Mouse (Mus musculus): ENCODE measurements around the gene Chsy1.

The Chsy1 gene

DNA sequence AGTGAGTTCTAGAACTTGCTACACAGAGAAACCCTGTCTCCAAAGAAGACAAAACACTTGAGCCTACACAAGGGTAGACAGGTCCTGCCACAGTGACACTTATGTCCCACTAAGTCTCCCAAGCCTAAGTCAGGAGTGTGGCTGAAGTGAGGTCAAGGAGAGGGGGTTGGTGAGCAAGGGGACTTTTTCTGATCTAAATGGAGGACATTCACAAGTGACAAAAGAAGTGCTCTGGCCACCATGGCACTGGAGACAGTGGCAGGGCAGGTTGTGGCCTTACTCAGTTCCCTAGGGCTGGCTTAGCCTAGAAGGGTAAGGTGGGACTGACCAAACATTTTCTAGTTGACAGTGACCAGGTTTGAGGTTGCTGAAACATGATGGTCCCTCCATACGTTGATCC is 106.6 kb downstream of the Chsy1 start:
- no peak for DNase-seq (ENCODE audit: low spot score)

GRCm38 (mm10) chr7:66217011-66217410 is 107.7 kb downstream of the Chsy1 start:
- no peak for DNase-seq (ENCODE audit: low spot score)

GRCm38 (mm10) chr7:66217531-66218094 is 108.3 kb downstream of the Chsy1 start:
- no peak for DNase-seq (ENCODE audit: low spot score)

GRCm38 (mm10) chr7:66218193-66219014 is 109.1 kb downstream of the Chsy1 start:
- no peak for DNase-seq (ENCODE audit: low spot score)

DNA sequence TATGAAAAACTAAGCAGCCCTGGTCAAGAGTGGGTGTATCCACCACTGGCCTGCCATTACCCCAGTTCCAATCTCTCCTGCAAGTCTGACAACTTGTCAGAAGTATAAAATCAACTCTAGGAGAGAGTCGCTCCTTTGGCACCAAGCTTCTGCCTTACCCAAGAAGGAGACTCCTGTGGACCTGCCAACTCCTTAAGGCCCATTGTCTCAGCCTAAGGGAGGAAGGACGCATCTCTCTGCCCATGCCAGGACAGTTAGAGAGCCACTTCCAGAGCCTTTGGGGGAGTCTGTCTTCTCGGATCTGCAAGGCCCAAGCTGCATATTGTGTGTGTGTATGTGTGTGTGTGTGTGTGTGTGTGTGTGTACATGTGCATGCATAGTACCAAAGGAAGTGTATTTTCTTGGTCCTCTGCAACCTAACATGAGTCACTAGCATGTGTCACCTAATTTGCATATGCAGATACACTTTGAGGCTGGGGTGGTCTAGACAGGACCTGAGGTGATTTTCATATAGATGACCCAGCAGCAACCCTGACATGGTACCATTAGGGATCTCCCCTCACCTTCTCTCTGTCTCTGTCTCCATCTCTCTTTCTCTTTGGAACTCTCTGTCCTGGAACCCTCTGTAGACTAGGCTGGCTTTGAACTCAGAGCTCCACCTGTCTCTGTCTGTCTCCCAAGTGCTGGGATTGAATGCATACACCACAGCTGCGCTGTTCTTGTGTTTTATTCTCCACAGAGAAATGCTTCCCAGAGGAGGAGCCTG is 109.9 kb downstream of the Chsy1 start:
- no peak for DNase-seq (ENCODE audit: low spot score)

DNA sequence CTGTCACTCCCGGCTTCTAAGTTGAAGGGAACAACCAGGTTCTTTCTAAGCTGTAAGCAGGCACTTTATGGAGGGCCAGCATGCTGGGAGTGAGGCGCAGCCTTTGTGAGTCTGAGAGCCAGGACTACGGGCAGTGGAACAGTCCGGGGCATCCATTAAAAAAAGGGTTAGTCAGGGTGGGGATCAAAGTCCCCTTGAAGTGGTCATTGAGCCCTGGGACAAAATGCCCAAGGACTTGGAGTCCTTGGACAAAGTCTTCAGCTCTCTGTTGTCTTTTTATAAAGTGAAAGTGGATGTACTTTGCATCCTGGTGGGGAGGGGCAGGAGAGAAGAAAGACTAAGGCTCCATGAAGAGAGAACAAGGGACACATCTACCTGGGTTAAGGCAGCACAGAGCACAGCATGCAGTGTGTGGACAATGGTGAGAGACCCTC is 110.5 kb downstream of the Chsy1 start:
- DNase-seq (ENCODE audit: low spot score): no peak

GRCm38 (mm10) chr7:66222621-66223091 is 113.3 kb downstream of the Chsy1 start:
- DNase-seq (ENCODE audit: low spot score): no peak
